Mouse (Mus musculus): ENCODE measurements at regions not wholly inside any gene's neighbourhood (a gene's known extent, or its start where the extent isn't known, plus 50 kb on each side); places are given as distances from the start of the nearest gene placed in this dataset.
A peak's percentile ranks its signal among the peaks of the same experiment; 100 is the strongest.

- no peaks in the 10 kb centered on the region for H3K4me1 ChIP-seq (ENCODE audit: control insufficient read depth, insufficient read depth, low read length)
- TF ChIP-seq CTCF (IDR thresholded peaks at IDR 0.05; ENCODE audit: insufficient read depth, low read length): no peak
- no peak for TF ChIP-seq POLR2A (IDR thresholded peaks at IDR 0.05; ENCODE audit: borderline replicate concordance, extremely low read depth, low read depth, low read length)
- WGBS: 62% methylated on average over 5 of the region's 5 CpGs
- no peak for DNase-seq
- no peak overlapping the region for H3K4me3 ChIP-seq (replicated peaks; ENCODE audit: extremely low read depth, low read depth, low read length)
Observed at GRCm38 (mm10) chr14:114877477-114877876, 214.5 kb upstream of the Gpc5 start.

- no peak for TF ChIP-seq CTCF (IDR thresholded peaks at IDR 0.05; ENCODE audit: insufficient read depth, low read length)
- no peak for TF ChIP-seq POLR2A (IDR thresholded peaks at IDR 0.05; ENCODE audit: borderline replicate concordance, extremely low read depth, low read depth, low read length)
- Histone ChIP-seq H3K4me3 (replicated peaks; ENCODE audit: extremely low read depth, low read depth, low read length) (no peak overlapping the region), H3K4me1 (ENCODE audit: control insufficient read depth, insufficient read depth, low read length) (no peaks in the 10 kb centered on the region)
- no peak for DNase-seq
- WGBS: 70% methylated on average over 4 of the region's 4 CpGs
Observed at GRCm38 (mm10) chr14:114880291-114880690, 211.7 kb upstream of the Gpc5 start.

- 75% methylated on average over 2 of the region's 2 CpGs for WGBS
- no peak for TF ChIP-seq CTCF (IDR thresholded peaks at IDR 0.05; ENCODE audit: insufficient read depth, low read length)
- TF ChIP-seq POLR2A (IDR thresholded peaks at IDR 0.05; ENCODE audit: borderline replicate concordance, extremely low read depth, low read depth, low read length): no peak
- H3K4me1 ChIP-seq (ENCODE audit: control insufficient read depth, insufficient read depth, low read length): no peaks in the 10 kb centered on the region
- H3K4me3 ChIP-seq (replicated peaks; ENCODE audit: extremely low read depth, low read depth, low read length): no peak overlapping the region
- no peak for DNase-seq
Observed at GRCm38 (mm10) chr14:114904109-114904508, 187.9 kb upstream of the Gpc5 start.

- Histone ChIP-seq H3K4me3 (replicated peaks; ENCODE audit: extremely low read depth, low read depth, low read length) (no peak overlapping the region), H3K4me1 (ENCODE audit: control insufficient read depth, insufficient read depth, low read length) (no peaks in the 10 kb centered on the region; the same call in 1 of the 2 replicates)
- 27% methylated on average over 7 of the region's 7 CpGs for WGBS
- no peak for DNase-seq
- TF ChIP-seq POLR2A (IDR thresholded peaks at IDR 0.05; ENCODE audit: borderline replicate concordance, extremely low read depth, low read depth, low read length) (no peak), CTCF (IDR thresholded peaks at IDR 0.05; ENCODE audit: insufficient read depth, low read length) (no peak)
Observed at GRCm38 (mm10) chr14:114912271-114912670, 179.7 kb upstream of the Gpc5 start.

- H3K4me3 ChIP-seq (replicated peaks; ENCODE audit: extremely low read depth, low read depth, low read length): no peak overlapping the region
- no peak for DNase-seq
- WGBS: 35% methylated on average over 5 of the region's 5 CpGs
Observed at GRCm38 (mm10) chr14:114913238-114913637, 178.8 kb upstream of the Gpc5 start.

GRCm38 (mm10) chr14:114945744-114946143, 146.3 kb upstream of the Gpc5 start:
- no peak for TF ChIP-seq CTCF (IDR thresholded peaks at IDR 0.05; ENCODE audit: insufficient read depth, low read length)
- TF ChIP-seq POLR2A (IDR thresholded peaks at IDR 0.05; ENCODE audit: borderline replicate concordance, extremely low read depth, low read depth, low read length): no peak
- WGBS: 68% methylated on average over 6 of the region's 6 CpGs
- DNase-seq: no peak
- Histone ChIP-seq H3K4me1 (ENCODE audit: control insufficient read depth, insufficient read depth, low read length) (no peaks in the 10 kb centered on the region), H3K4me3 (replicated peaks; ENCODE audit: extremely low read depth, low read depth, low read length) (no peak overlapping the region)

More at GRCm38 (mm10) chr14:114913238-114913637, 178.8 kb upstream of the Gpc5 start:
- TF ChIP-seq POLR2A (IDR thresholded peaks at IDR 0.05; ENCODE audit: borderline replicate concordance, extremely low read depth, low read depth, low read length) (no peak), CTCF (IDR thresholded peaks at IDR 0.05; ENCODE audit: insufficient read depth, low read length) (peak; percentile 36; the same call in 1 of the 2 replicates)
- H3K4me1 ChIP-seq (ENCODE audit: control insufficient read depth, insufficient read depth, low read length): no peaks in the 10 kb centered on the region; the same call in 1 of the 2 replicates

- no peak for DNase-seq
- H3K4me3 ChIP-seq (replicated peaks; ENCODE audit: extremely low read depth, low read depth, low read length): no peak overlapping the region
- WGBS: 66% methylated on average over 7 of the region's 7 CpGs
- no peak for TF ChIP-seq CTCF (IDR thresholded peaks at IDR 0.05; ENCODE audit: insufficient read depth, low read length)
- no peaks in the 10 kb centered on the region for H3K4me1 ChIP-seq (ENCODE audit: control insufficient read depth, insufficient read depth, low read length)
Observed at GRCm38 (mm10) chr14:114946321-114946720, 145.7 kb upstream of the Gpc5 start.

GRCm38 (mm10) chr14:114948341-114949155, 143.5 kb upstream of the Gpc5 start:
- TF ChIP-seq CTCF (IDR thresholded peaks at IDR 0.05; ENCODE audit: insufficient read depth, low read length) (no peak), POLR2A (IDR thresholded peaks at IDR 0.05; ENCODE audit: borderline replicate concordance, extremely low read depth, low read depth, low read length) (no peak)
- DNase-seq: no peak
- Histone ChIP-seq H3K4me3 (replicated peaks; ENCODE audit: extremely low read depth, low read depth, low read length) (peak overlapping the region; percentile 19), H3K4me1 (ENCODE audit: control insufficient read depth, insufficient read depth, low read length) (no peaks in the 10 kb centered on the region)
- WGBS: 21% methylated on average over 21 of the region's 21 CpGs

GRCm38 (mm10) chr14:114949156-114949496, 142.9 kb upstream of the Gpc5 start:
- Histone ChIP-seq H3K4me3 (replicated peaks; ENCODE audit: extremely low read depth, low read depth, low read length) (no peak overlapping the region), H3K4me1 (ENCODE audit: control insufficient read depth, insufficient read depth, low read length) (no peaks in the 10 kb centered on the region)
- no peak for DNase-seq
- TF ChIP-seq CTCF (IDR thresholded peaks at IDR 0.05; ENCODE audit: insufficient read depth, low read length) (no peak), POLR2A (IDR thresholded peaks at IDR 0.05; ENCODE audit: borderline replicate concordance, extremely low read depth, low read depth, low read length) (no peak)
- 37% methylated on average over 5 of the region's 5 CpGs for WGBS

GRCm38 (mm10) chr14:114952280-114952679, 139.7 kb upstream of the Gpc5 start:
- TF ChIP-seq CTCF (IDR thresholded peaks at IDR 0.05; ENCODE audit: insufficient read depth, low read length) (no peak), POLR2A (IDR thresholded peaks at IDR 0.05; ENCODE audit: borderline replicate concordance, extremely low read depth, low read depth, low read length) (no peak)
- no peak overlapping the region for H3K4me3 ChIP-seq (replicated peaks; ENCODE audit: extremely low read depth, low read depth, low read length)
- no peak for DNase-seq
- WGBS: 32% methylated on average over 5 of the region's 5 CpGs
- no peaks in the 10 kb centered on the region for H3K4me1 ChIP-seq (ENCODE audit: control insufficient read depth, insufficient read depth, low read length)
